Mouse (Mus musculus) testis, adult 2 months (tissue): ENCODE results near the gene Ano8.
"Not testable (repeated sequence)": the region's sequence is repeated elsewhere in the genome, so short reads cannot be mapped to it uniquely, and the experiment has no call there.

ENCODE experiments used
- CTCF ChIP-seq: fragments of 200-500 bp; IDR thresholded peaks from 2 replicates; pipeline ENCODE4 v1.5.1; 2012; ENCODE audit warnings: low read depth, mild to moderate bottlenecking, inconsistent platforms, low read length, moderate library complexity; ENCODE audit not compliant: control insufficient read depth, insufficient read depth, insufficient replicate concordance
- POLR2A ChIP-seq: fragments of 200-500 bp; IDR thresholded peaks from 2 replicates; pipeline ENCODE4 v1.6.1; 2012; ENCODE audit warnings: low read depth, mild to moderate bottlenecking, inconsistent platforms, low read length, moderate library complexity; ENCODE audit not compliant: control insufficient read depth

DNA sequence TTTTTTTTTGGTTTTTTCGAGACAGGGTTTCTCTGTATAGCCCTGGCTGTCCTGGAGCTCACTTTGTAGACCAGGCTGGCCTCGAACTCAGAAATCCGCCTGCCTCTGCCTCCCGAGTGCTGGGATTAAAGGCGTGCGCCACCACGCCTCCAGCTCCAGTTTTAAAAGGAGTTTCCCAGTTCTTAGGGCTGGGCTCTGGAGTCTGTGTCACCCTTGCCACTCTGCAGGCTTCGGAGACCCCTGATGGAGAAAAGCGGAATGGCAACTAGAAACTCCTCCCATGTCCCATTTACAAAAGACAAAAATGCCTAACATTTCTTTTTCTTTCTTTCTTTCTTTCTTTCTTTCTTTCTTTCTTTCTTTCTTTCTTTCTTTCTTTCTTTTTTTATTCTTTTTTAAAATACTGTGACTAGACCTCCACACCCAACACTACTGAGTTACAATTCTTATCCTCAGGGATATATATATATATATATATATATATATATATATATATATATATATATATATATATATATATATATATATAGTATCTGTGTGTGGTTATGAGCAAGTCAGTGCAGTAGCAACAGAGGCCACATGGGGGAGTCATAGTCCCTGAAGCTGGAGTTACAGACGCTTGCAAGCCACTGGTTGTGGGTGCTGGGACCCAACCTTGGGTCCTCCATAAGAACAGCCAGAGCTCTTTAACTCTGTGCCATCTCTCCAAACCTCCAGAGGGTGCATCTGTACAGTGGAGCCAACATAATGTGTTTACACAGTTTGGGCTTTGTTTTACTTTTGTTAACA, 33.5 kb upstream of the Ano8 start:
- TF ChIP-seq POLR2A: not testable (repeated sequence)
- peak; percentile 20; the same call in 1 of the 2 replicates for TF ChIP-seq CTCF
